Mouse (Mus musculus) stomach, embryonic 14.5 days (tissue): Measurements from ENCODE around the gene Nlgn2. TPM values are rescaled to one million over a fixed set of nuclear protein-coding genes. Genes with fewer than 3 reads are reported as not detected.

ENCODE experiments used
- ATAC-seq: fragments of 200-750 bp; cut with Nextera tagmentation; 2 replicates; pipeline ENCODE4 v1.8.0; 2017; ENCODE audit warnings: low read depth, moderate TSS enrichment; ENCODE audit not compliant: insufficient number of reproducible peaks, insufficient read depth, low FRiP score
- H3K27ac ChIP-seq: fragments of 300-500 bp; sonication (generic); 2 replicates; pipeline ENCODE4 v1.5.1; 2014; ENCODE audit warnings: mild to moderate bottlenecking, low read length, moderate library complexity, mixed read lengths
- H3K27me3 ChIP-seq: fragments of 300-500 bp; sonication (generic); 2 replicates; pipeline ENCODE4 v1.6.1; 2014; ENCODE audit warnings: low read length, control low read depth, mixed read lengths; ENCODE audit not compliant: control insufficient read depth, insufficient read depth
- H3K36me3 ChIP-seq: fragments of 300-500 bp; sonication (generic); 2 replicates; pipeline ENCODE4 v1.6.1; 2014; ENCODE audit warnings: mild to moderate bottlenecking, control low read depth, low read length, moderate library complexity, mixed read lengths; ENCODE audit not compliant: control insufficient read depth, insufficient read depth
- H3K4me1 ChIP-seq: fragments of 300-500 bp; sonication (generic); 2 replicates; pipeline ENCODE4 v1.6.1; 2014; ENCODE audit warnings: low read length, control low read depth, mixed read lengths; ENCODE audit not compliant: control insufficient read depth, insufficient read depth
- H3K4me2 ChIP-seq: fragments of 300-500 bp; sonication (generic); replicated peaks from 2 replicates; pipeline ENCODE4 v1.6.1; 2014; ENCODE audit warnings: low read depth, low read length, control low read depth
- H3K4me3 ChIP-seq: fragments of 300-500 bp; sonication (generic); 2 replicates; pipeline ENCODE4 v1.5.1; 2014; ENCODE audit warnings: low read depth, low read length, control low read depth
- H3K9ac ChIP-seq: fragments of 300-500 bp; sonication (generic); replicated peaks from 2 replicates; pipeline ENCODE4 v1.6.1; 2014; ENCODE audit warnings: low read depth, mild to moderate bottlenecking, control low read depth, low read length, moderate library complexity, mixed read lengths
- H3K9me3 ChIP-seq: fragments of 300-500 bp; sonication (generic); 2 replicates; pipeline ENCODE4 v1.6.1; 2016; ENCODE audit warnings: low read depth, low read length, control low read depth; ENCODE audit not compliant: control insufficient read depth
- WGBS: fragments of 180-500 bp; shearing (Covaris S2); extraction: QIAGEN DNeasy Blood & Tissue Kit; methylation state at CpG from one replicate; pipeline ENCODE4 v1.1.7; 2014; 5-methylcytosine and 5-hydroxymethylcytosine counted together
- polyA plus RNA-seq: library from polyadenylated mRNA; unstranded; fragments of >200 nt; fragmentation: Nextera tagmentation; extraction: Ambion mirVana; gene quantifications from 2 replicates; pipeline ENCODE4 v1.2.1, GENCODE M21; 2014

Gene Nlgn2
- polyA plus RNA-seq, 1 experiment from 2014 or later, result 11.9 TPM

DNA sequence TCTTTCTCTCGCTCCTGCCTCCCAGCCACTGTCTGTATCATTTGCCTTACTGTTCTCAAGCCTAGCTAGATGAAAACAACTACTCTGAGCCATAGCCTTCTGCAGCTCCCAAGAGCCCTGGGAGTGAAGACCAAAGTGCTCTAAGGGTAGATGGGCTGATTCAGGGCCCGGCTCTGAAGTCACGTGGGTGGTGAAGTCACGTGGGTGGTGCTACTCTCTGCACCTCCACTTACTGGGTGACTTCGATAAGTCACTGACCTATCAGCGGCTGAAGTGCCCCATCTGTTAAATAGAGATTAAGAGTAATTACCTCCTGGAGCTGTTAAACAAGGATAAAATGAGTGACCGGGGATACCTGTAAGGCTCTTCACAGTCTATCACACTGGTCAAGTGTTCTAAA lies 16.4 kb upstream of the Nlgn2 start:
- Histone ChIP-seq H3K9me3 (no peaks in the 10 kb centered on the region), H3K36me3 (peaks cover 28% of the 10 kb centered on the region; the same call in 1 of the 2 replicates), H3K9ac (no peak overlapping the region), H3K27ac (no peak overlapping the region), H3K4me3 (no peak overlapping the region), H3K4me2 (no peak overlapping the region), H3K4me1 (no peaks in the 10 kb centered on the region), H3K27me3 (0 out of 2 replicates have a peak, but pooled peaks cover 4% of the 10 kb centered on the region)
- ATAC-seq, result peak; percentile 65; the same call in 1 of the 2 replicates
- WGBS, result 60% methylated on average over 7 of the region's 7 CpGs

GRCm38 (mm10) chr11:69850754-69851153 lies 13.2 kb upstream of the Nlgn2 start:
- no peak for ATAC-seq
- Histone ChIP-seq H3K27me3 (no peaks in the 10 kb centered on the region), H3K9me3 (no peaks in the 10 kb centered on the region), H3K36me3 (peaks cover 28% of the 10 kb centered on the region; the same call in 1 of the 2 replicates), H3K4me3 (no peak overlapping the region), H3K4me2 (no peak overlapping the region), H3K9ac (no peak overlapping the region), H3K4me1 (peaks cover 11% of the 10 kb centered on the region), H3K27ac (no peak overlapping the region)
- 66% methylated on average over 8 of the region's 8 CpGs for WGBS

- Histone ChIP-seq H3K9ac (no peak overlapping the region), H3K4me2 (no peak overlapping the region), H3K36me3 (peaks cover 28% of the 10 kb centered on the region; the same call in 1 of the 2 replicates), H3K4me3 (no peak overlapping the region), H3K27ac (no peak overlapping the region), H3K9me3 (no peaks in the 10 kb centered on the region), H3K4me1 (peaks cover 18% of the 10 kb centered on the region), H3K27me3 (no peaks in the 10 kb centered on the region)
- no peak for ATAC-seq
- WGBS, result 90% methylated on average over 15 of the region's 15 CpGs
Observed at GRCm38 (mm10) chr11:69849884-69850283, 12.3 kb upstream of the Nlgn2 start.

GRCm38 (mm10) chr11:69849128-69849527 lies 11.5 kb upstream of the Nlgn2 start:
- Histone ChIP-seq H3K4me3 (no peak overlapping the region), H3K27me3 (no peaks in the 10 kb centered on the region), H3K9ac (no peak overlapping the region), H3K9me3 (no peaks in the 10 kb centered on the region), H3K27ac (no peak overlapping the region), H3K36me3 (peaks cover 28% of the 10 kb centered on the region; the same call in 1 of the 2 replicates), H3K4me1 (peaks cover 18% of the 10 kb centered on the region), H3K4me2 (no peak overlapping the region)
- no peak for ATAC-seq
- 89% methylated on average over 9 of the region's 9 CpGs for WGBS

DNA sequence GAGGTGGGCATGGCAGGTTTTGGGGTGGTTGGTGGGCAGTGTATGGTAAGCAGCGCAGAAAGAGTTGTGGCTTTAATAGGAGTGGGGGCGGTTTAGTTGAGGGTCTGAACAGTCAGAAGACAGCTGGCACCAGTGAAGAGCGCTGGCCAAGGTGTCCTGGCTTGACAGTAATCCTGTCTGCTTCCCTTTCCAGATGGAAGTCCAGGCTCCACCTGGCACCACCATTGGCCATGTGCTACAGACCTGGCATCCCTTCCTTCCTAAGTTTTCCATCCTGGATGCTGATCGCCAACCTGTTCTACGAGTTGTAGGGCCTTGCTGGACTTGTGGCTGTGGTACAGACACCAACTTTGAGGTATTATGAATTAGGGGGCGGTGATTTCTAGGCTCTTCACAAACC lies 10.4 kb upstream of the Nlgn2 start:
- Histone ChIP-seq H3K27me3 (no peaks in the 10 kb centered on the region), H3K36me3 (peaks cover 28% of the 10 kb centered on the region; the same call in 1 of the 2 replicates), H3K27ac (no peak overlapping the region), H3K4me1 (peaks cover 18% of the 10 kb centered on the region), H3K4me3 (no peak overlapping the region), H3K9ac (no peak overlapping the region), H3K4me2 (peak overlapping the region; percentile 89), H3K9me3 (no peaks in the 10 kb centered on the region)
- WGBS, result 92% methylated on average over 6 of the region's 6 CpGs
- ATAC-seq, result no peak

- Histone ChIP-seq H3K36me3 (peaks cover 28% of the 10 kb centered on the region; the same call in 1 of the 2 replicates), H3K4me2 (peak overlapping the region; percentile 89), H3K9me3 (no peaks in the 10 kb centered on the region), H3K4me3 (peak overlapping the region; percentile 82), H3K4me1 (peaks cover 18% of the 10 kb centered on the region), H3K9ac (peak overlapping the region; percentile 82), H3K27ac (peak overlapping the region; percentile 96), H3K27me3 (no peaks in the 10 kb centered on the region)
- peak; percentile 38 for ATAC-seq
- 10% methylated on average over 37 of the region's 37 CpGs for WGBS
Observed at GRCm38 (mm10) chr11:69846738-69847688, 9.4 kb upstream of the Nlgn2 start.

GRCm38 (mm10) chr11:69846198-69846680 lies 8.7 kb upstream of the Nlgn2 start, which contains the start of gene Plscr3:
Plscr3 (plus strand) TSS chr11:69846376.
- Histone ChIP-seq H3K36me3 (peaks cover 22% of the 10 kb centered on the region; the same call in 1 of the 2 replicates), H3K27ac (peak within 1 kb of the TSS; percentile 96), H3K4me1 (peaks cover 18% of the 10 kb centered on the region), H3K9me3 (no peaks in the 10 kb centered on the region), H3K27me3 (no peaks in the 10 kb centered on the region), H3K4me2 (peak within 1 kb of the TSS; percentile 89), H3K4me3 (peak within 1 kb of the TSS; percentile 82), H3K9ac (peak within 1 kb of the TSS; percentile 82)
- 2% methylated on average over 37 of the region's 38 CpGs for WGBS
- ATAC-seq, result peak; percentile 93

DNA sequence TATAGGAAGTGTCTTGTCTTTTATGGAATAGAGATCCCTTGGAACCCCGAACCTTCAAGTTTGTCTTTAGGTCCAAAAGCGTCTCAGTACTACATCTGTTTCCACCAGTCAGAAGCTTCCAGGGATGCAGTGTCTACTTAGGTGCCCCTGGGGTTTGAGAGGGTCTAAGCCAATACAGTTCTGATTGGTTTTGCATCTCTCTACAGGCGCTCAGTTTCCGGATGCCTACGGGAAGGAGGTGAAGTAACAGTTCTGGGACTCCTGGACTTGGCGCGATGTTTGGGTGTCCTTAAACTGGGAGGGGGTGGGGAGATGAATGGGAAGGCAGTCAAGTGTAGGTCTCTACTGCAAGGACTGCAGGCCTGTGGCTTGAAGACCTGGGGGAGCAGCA lies 1.1 kb upstream of the Nlgn2 start:
- H3K27me3 ChIP-seq, result no peaks in the 10 kb centered on the region
- no peaks in the 10 kb centered on the region for H3K9me3 ChIP-seq
- 2% methylated on average over 7 of the region's 7 CpGs for WGBS
- peak overlapping the region; percentile 74 for H3K4me3 ChIP-seq
- 0 out of 2 replicates have a peak, but pooled peaks cover 2% of the 10 kb centered on the region for H3K36me3 ChIP-seq
- no peak for ATAC-seq
- peaks cover 27% of the 10 kb centered on the region for H3K4me1 ChIP-seq
- H3K4me2 ChIP-seq, result peak overlapping the region; percentile 64
- H3K27ac ChIP-seq, result peak overlapping the region; percentile 62
- peak overlapping the region; percentile 22; the same call in 1 of the 2 replicates for H3K9ac ChIP-seq
